Mouse (Mus musculus): ENCODE measurements around the gene Gpr137. TPM values are rescaled to one million over a fixed set of nuclear protein-coding genes. Genes with fewer than 3 reads are reported as not detected.

The Gpr137 gene
- polyA plus RNA-seq, 1 experiment from 2014 or later = 18.1 TPM

DNA sequence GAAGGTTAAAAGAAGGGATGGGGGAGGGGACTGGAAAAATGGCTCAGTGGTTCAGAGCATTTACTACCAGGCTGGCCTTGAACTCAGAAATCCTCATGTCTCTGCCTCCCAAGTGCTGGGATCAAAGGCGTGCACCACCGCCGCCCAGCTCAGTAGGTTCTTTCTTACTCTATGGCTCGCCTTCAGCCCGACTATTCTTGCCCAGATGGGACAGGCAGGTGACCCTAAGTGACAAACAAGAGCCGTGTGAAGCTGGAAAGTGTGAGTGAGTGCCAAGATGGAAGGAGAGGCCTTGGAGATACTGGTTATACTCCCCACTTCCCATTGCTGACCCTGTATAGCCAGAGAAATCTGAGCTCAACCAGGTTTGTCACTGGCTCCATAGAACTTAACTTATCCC lies 1.4 kb upstream of the Gpr137 start:
- H3K9me3 ChIP-seq (replicated peaks; ENCODE audit: control insufficient read depth, low read length) = no peaks in the 10 kb centered on the region
- no peak for ATAC-seq (replicated peaks; ENCODE audit: insufficient number of reproducible peaks, low FRiP score, low TSS enrichment, low read depth)
- DNase-seq (ENCODE audit: low spot score) = no peak
- H3K27me3 ChIP-seq (ENCODE audit: control insufficient read depth, insufficient read depth, low read length) = no peaks in the 10 kb centered on the region
- H3K4me3 ChIP-seq (ENCODE audit: low read depth, low read length) = no peak overlapping the region
- H3K4me1 ChIP-seq (ENCODE audit: control insufficient read depth, insufficient read depth, low read length) = no peaks in the 10 kb centered on the region
- WGBS = 88% methylated on average over 6 of the region's 6 CpGs
- H3K36me3 ChIP-seq (replicated peaks; ENCODE audit: control insufficient read depth, insufficient read depth, low read depth, low read length) = no peaks in the 10 kb centered on the region
- no peak overlapping the region for H3K27ac ChIP-seq (replicated peaks; ENCODE audit: low read depth, low read length)
- H3K9ac ChIP-seq (replicated peaks; ENCODE audit: low read length) = no peak overlapping the region
- no peak overlapping the region for H3K4me2 ChIP-seq (ENCODE audit: low read depth, low read length)

DNA sequence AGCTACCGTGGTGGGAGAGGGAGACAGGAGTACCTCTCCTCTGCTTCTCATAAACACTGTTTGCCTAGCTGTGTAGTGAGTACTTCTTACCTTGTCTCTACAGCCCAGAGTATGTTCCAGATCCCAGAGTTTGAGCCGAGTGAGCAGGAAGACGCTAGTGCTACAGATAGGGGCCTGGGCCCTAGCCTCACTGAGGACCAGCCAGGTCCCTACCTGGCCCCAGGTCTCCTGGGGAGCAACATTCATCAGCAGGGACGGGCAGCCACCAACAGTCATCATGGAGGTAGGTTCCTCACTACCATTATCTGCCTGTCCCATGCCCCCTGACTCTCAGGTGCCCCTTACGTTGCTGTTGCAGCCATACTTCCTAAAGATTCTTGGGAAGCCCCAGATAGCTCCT lies 484 bp upstream of the Gpr137 start:
- WGBS = 22% methylated on average over 5 of the region's 5 CpGs
- DNase-seq (ENCODE audit: low spot score) (no peak), ATAC-seq (replicated peaks; ENCODE audit: insufficient number of reproducible peaks, low FRiP score, low TSS enrichment, low read depth) (no peak)
- Histone ChIP-seq H3K9me3 (replicated peaks; ENCODE audit: control insufficient read depth, low read length) (no peaks in the 10 kb centered on the region), H3K4me1 (ENCODE audit: control insufficient read depth, insufficient read depth, low read length) (no peaks in the 10 kb centered on the region), H3K4me2 (ENCODE audit: low read depth, low read length) (peak overlapping the region; percentile 98), H3K4me3 (ENCODE audit: low read depth, low read length) (peak overlapping the region; percentile 80), H3K9ac (replicated peaks; ENCODE audit: low read length) (peak overlapping the region; percentile 93), H3K27me3 (ENCODE audit: control insufficient read depth, insufficient read depth, low read length) (no peaks in the 10 kb centered on the region), H3K27ac (replicated peaks; ENCODE audit: low read depth, low read length) (peak overlapping the region; percentile 91; the same call in 1 of the 2 replicates), H3K36me3 (replicated peaks; ENCODE audit: control insufficient read depth, insufficient read depth, low read depth, low read length) (no peaks in the 10 kb centered on the region)

DNA sequence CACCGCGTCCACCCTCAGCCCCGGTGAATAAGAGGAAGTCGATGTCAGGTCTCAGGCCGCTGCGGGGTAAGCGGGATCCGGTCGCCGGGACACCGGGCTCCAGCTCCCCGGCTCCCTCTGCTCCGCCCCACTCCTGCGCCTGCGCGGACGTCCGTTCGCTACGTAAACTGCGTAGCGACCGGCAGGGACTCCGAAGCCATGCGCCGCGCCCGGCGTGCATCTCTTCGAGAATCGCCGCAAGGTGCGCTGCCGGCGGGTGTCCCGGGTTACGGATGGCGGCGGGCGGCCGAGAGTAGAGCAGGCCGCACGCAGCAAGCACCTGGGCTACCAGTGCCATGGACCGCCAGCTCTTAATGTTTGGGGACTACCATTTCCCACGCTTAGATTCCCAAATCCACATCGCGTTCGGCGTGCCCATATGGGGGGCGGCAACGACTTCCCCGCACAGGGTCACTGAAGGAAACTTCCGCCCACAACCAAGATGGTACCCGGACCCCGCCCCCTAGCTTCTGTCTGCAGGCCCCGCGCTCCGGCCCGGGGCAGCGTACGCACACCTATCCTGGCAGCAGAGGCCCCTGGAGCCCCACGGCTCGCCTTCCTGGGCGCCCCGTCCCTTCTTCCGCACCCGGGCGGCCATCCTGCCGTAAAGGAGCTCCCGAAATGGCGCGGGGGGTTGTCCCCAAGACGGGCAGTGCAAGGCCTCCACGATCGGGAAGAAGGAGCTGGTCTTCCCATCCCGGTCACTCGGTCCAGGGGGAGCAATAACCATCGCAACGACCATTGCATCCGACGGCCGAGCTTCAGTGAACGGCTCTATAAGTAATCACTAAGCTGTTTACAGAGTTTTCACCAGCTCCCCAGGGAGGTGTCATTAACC lies 670 bp downstream of the Gpr137 start, which contains the start of gene Bad:
Gene Bad (plus strand): TSS at position 490 of the 877 bp plus-strand sequence.
- H3K9ac ChIP-seq (replicated peaks; ENCODE audit: low read length) = peak within 1 kb of the TSS; percentile 93
- WGBS = under 1% methylated on average over 81 of the region's 83 CpGs
- peak within 1 kb of the TSS; percentile 98 for H3K4me2 ChIP-seq (ENCODE audit: low read depth, low read length)
- DNase-seq (ENCODE audit: low spot score) = peak; percentile 95
- H3K4me1 ChIP-seq (ENCODE audit: control insufficient read depth, insufficient read depth, low read length) = no peaks in the 10 kb centered on the region
- ATAC-seq (replicated peaks; ENCODE audit: insufficient number of reproducible peaks, low FRiP score, low TSS enrichment, low read depth) = peak; percentile 71
- H3K9me3 ChIP-seq (replicated peaks; ENCODE audit: control insufficient read depth, low read length) = no peaks in the 10 kb centered on the region
- H3K27ac ChIP-seq (replicated peaks; ENCODE audit: low read depth, low read length) = peak within 1 kb of the TSS; percentile 91
- H3K27me3 ChIP-seq (ENCODE audit: control insufficient read depth, insufficient read depth, low read length) = no peaks in the 10 kb centered on the region
- no peaks in the 10 kb centered on the region for H3K36me3 ChIP-seq (replicated peaks; ENCODE audit: control insufficient read depth, insufficient read depth, low read depth, low read length)
- peak within 1 kb of the TSS; percentile 80 for H3K4me3 ChIP-seq (ENCODE audit: low read depth, low read length)

DNA sequence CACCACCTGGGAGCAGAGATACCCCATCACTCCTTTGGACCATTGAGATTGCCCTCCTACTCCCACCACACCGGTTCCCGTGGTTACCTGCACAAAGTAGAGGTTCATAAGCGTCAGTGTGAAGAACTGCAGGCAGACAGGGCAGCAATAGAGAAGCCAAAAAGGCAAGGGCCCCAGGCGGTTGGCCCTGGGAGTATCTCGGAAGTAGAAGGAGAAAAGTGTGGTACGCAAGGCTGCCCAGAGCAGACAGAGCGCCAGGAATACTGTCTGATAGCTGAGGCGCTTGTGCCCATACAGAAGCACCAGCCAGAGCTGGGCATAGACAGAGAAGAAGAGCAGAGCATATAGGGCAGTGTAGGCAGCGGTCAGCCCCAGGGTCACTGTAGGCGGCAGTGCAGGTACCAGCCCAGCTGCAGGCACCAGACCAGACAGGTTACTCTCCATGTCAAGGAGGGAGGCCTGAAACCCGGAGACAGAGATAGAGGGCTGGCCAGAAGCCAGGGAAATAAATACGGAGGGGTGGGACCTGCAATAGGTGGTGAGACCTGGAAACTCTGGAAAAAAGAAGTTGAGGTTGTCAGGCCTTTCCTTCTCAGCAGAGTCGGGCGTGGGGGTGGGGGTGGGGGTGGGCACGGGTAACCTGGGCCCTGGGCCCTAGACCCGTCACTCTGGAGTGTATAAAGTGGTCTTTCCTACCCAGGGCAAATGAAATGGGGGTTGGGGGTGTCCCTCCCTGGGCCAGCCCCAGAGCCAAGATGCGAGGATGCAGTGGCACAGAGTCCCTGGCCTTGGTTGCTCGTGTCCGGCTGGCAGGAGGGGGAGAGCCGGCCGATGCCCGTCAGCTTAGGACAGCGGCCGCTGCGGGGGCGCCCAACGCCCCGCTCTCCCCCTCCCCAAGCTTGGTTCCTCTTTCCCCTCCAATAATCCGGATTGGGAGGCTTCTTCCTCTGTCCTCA lies 1.6 kb downstream of the Gpr137 start:
- no peaks in the 10 kb centered on the region for H3K9me3 ChIP-seq (replicated peaks; ENCODE audit: control insufficient read depth, low read length)
- DNase-seq (ENCODE audit: low spot score) (no peak), ATAC-seq (replicated peaks; ENCODE audit: insufficient number of reproducible peaks, low FRiP score, low TSS enrichment, low read depth) (peak; percentile 40; the same call in 1 of the 2 replicates)
- H3K4me3 ChIP-seq (ENCODE audit: low read depth, low read length) = peak overlapping the region; percentile 80
- peak overlapping the region; percentile 80 for H3K9ac ChIP-seq (replicated peaks; ENCODE audit: low read length)
- peak overlapping the region; percentile 35; the same call in 1 of the 2 replicates for H3K27ac ChIP-seq (replicated peaks; ENCODE audit: low read depth, low read length)
- H3K4me2 ChIP-seq (ENCODE audit: low read depth, low read length) = peak overlapping the region; percentile 98
- peaks cover 6% of the 10 kb centered on the region; the same call in 1 of the 2 replicates for H3K27me3 ChIP-seq (ENCODE audit: control insufficient read depth, insufficient read depth, low read length)
- H3K4me1 ChIP-seq (ENCODE audit: control insufficient read depth, insufficient read depth, low read length) = no peaks in the 10 kb centered on the region
- no peaks in the 10 kb centered on the region for H3K36me3 ChIP-seq (replicated peaks; ENCODE audit: control insufficient read depth, insufficient read depth, low read depth, low read length)
- 21% methylated on average over 27 of the region's 29 CpGs for WGBS

DNA sequence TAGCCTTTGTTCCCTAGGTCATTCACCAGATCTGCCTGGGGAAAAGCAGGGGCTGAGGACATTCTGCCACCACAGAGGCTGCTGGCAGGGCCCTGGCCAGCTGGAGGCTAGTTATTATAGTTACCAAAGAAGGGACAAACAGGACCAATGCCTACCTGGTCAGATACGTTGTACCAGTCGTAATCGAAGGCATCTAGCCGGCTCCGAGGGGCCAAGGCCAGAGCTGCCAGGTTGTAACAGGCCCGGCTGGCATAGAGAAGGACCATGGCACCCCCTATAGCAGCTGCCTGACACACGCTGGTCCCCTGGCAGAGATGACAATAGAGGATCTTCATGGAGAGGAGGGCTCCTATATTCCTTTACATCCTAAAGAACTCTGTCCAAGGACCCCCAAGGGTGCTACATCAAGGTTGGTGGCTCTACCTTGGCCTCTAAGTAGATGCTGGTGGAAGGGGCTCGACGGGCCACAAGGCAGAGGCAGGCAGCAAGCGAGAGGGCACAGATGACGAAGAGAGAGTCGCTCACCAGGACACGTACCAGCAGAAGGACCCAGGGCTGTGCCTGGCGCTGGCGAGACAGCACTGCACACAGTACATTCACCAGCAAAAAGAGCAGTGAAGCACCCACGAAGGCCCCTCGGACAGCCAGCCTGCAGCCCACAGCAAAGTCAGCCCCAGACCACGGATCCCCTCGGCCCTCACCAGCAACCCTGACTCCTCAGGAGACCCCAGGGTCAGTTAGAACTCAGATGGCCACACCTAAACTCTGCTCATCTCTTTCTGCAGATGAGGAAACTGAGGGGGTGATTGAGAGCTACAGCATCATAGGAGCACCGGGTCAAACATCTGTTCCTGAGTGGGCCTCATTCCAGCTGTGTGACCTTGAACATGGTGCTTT lies 2.9 kb downstream of the Gpr137 start:
- 90% methylated on average over 20 of the region's 20 CpGs for WGBS

DNA sequence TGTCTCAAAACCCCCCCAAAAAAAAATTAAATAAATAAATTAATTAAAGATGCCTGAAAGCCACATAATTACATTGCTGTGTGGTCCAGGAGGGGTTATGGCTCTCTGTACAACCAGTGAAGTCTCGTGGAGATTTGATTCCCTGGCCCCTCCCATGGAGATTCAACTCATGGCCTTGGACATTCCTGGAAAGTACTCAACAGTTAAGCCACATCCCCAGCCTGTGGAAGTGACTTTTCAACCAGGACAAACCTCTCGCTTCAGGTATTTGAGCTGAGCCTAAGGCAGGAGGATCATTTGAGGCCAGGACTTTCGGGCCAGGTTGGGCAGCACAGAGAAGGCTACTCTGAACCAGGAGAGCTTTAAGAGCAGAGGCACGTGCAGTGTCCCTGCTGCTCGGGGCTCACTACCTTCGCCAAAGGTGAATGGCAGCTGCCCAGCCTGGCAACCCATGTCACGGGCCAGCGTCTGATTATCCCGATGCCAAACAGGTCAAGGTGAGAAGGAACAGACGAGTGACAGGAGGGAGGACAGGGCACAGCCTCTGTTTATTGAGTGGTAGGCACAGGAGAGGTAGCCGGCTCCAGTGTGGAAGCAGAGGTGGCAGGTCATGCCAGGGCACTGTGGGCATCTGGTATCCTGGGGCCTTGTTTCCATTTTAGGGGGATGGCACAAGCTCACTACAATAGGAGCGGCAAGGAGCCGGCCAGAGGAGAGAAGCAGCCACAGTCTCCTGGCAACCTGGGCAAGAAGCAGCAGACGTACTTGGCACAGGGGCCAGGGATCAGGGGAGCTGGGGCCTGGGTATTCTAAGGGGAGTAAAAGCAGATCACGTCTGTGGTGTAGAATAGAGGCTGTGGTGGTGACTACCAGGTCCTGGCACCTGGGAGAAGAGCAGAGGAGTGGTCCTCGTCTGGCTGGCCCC lies 4.5 kb downstream of the Gpr137 start:
- Histone ChIP-seq H3K9me3 (replicated peaks; ENCODE audit: control insufficient read depth, low read length) (no peaks in the 10 kb centered on the region), H3K36me3 (replicated peaks; ENCODE audit: control insufficient read depth, insufficient read depth, low read depth, low read length) (no peaks in the 10 kb centered on the region), H3K9ac (replicated peaks; ENCODE audit: low read length) (no peak overlapping the region), H3K4me1 (ENCODE audit: control insufficient read depth, insufficient read depth, low read length) (no peaks in the 10 kb centered on the region; the same call in 1 of the 2 replicates), H3K4me3 (ENCODE audit: low read depth, low read length) (no peak overlapping the region), H3K27ac (replicated peaks; ENCODE audit: low read depth, low read length) (no peak overlapping the region), H3K27me3 (ENCODE audit: control insufficient read depth, insufficient read depth, low read length) (peaks cover 29% of the 10 kb centered on the region), H3K4me2 (ENCODE audit: low read depth, low read length) (no peak overlapping the region)
- 81% methylated on average over 16 of the region's 16 CpGs for WGBS
- no peak for DNase-seq (ENCODE audit: low spot score)
- no peak for ATAC-seq (replicated peaks; ENCODE audit: insufficient number of reproducible peaks, low FRiP score, low TSS enrichment, low read depth)

More for the DNA sequence above, 2.9 kb downstream of the Gpr137 start:
- Histone ChIP-seq H3K9ac (replicated peaks; ENCODE audit: low read length) (no peak overlapping the region), H3K4me2 (ENCODE audit: low read depth, low read length) (no peak overlapping the region), H3K4me3 (ENCODE audit: low read depth, low read length) (no peak overlapping the region), H3K27me3 (ENCODE audit: control insufficient read depth, insufficient read depth, low read length) (peaks cover 13% of the 10 kb centered on the region), H3K9me3 (replicated peaks; ENCODE audit: control insufficient read depth, low read length) (no peaks in the 10 kb centered on the region), H3K27ac (replicated peaks; ENCODE audit: low read depth, low read length) (no peak overlapping the region), H3K36me3 (replicated peaks; ENCODE audit: control insufficient read depth, insufficient read depth, low read depth, low read length) (no peaks in the 10 kb centered on the region), H3K4me1 (ENCODE audit: control insufficient read depth, insufficient read depth, low read length) (no peaks in the 10 kb centered on the region)
- ATAC-seq (replicated peaks; ENCODE audit: insufficient number of reproducible peaks, low FRiP score, low TSS enrichment, low read depth) = no peak
- no peak for DNase-seq (ENCODE audit: low spot score)

All from embryonic facial prominence, embryonic 11.5 days (tissue).